Mouse (Mus musculus) erythroblast, embryonic 14.5 days (primary cell): Measurements from ENCODE around the gene Ifnlr1.

ENCODE experiments used
- GATA1 ChIP-seq: IDR thresholded peaks from 2 replicates; pipeline ENCODE4 v1.6.1; 2012; ENCODE audit warnings: low read length, inconsistent platforms, mixed read lengths
- TAL1 ChIP-seq: IDR thresholded peaks from 3 replicates; pipeline ENCODE4 v1.6.1; 2012; ENCODE audit warnings: low read length, inconsistent platforms, mixed read lengths

- no peak for TF ChIP-seq GATA1
- no peak for TF ChIP-seq TAL1
Measured at GRCm38 (mm10) chr4:135704016-135704415, 17.9 kb downstream of the Ifnlr1 start.
